Mouse (Mus musculus): Measurements from ENCODE around the gene Sec63.

DNA sequence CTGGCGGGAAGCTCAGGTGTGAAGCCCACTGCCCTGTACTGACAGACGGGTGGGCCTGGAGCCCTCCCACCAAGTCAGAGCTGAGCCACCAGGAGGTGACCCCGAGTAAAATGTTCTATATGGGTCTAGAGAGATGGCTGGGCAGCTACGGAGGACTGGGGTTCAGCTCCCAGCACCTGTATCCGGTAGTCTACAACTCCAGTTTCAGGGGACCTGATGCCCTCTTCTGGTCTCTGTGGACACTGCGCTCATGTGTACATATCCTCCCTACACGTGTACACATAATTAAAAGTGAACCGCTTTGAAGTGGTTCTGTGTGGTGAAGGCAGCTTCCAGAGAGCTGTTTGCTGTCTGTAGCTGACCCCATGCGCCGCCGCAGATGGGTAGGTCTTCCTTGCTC, 78.7 kb downstream of the Sec63 start:
- TF ChIP-seq POLR2A (IDR thresholded peaks at IDR 0.05; ENCODE audit: control insufficient read depth, extremely low read depth, insufficient read depth, low read length, poor library complexity) (no peak), CTCF (IDR thresholded peaks at IDR 0.05; ENCODE audit: borderline replicate concordance, control insufficient read depth, extremely low read depth, insufficient read depth, low read length, poor library complexity) (no peak)

Measured in thymus, adult 2 months (tissue).